Mouse (Mus musculus): Measurements from ENCODE around the gene Fbxw10. TPM values are rescaled to one million over a fixed set of nuclear protein-coding genes. Genes with fewer than 3 reads are reported as not detected.

The Fbxw10 gene
- polyA plus RNA-seq (2017; shearing (Covaris generic)): 1 to 10 TPM; 2.1 to 4.3 TPM

DNA sequence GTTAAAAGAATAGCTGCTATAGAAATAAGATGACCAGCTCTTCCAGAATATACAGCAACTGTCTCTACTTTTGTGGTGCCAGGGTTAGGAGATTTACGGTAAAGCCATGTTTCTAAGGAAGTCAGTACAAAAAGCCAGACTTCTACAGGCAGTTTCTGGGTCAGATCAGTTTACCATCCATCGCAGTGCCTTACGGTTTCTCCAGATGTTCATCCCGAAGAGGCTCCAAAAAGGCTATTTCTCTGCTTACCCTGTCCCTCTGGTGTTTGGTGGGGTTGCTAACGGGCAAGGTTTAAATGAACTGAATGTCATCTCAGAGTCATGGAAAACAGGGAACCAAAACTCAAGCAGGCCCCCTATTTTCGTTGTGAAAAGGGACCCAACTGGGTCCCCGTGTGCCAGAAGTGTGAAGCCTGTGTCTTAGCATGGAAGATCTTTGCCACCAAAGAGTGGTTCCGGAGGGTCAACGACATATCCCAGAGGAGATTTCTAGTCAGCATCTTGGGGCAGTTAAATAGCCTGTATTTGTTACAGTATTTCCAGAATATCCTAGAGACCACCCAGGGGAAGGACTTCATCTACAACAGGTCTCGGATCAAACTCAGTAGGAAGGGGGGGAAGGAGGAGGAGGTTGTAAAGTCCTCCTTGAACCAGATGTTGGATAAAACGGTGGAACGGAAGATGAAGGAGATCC lies at the start of gene Fbxw10:
Gene Fbxw10 (plus strand): TSS at position 109 of the 694 bp plus-strand sequence.

DNA sequence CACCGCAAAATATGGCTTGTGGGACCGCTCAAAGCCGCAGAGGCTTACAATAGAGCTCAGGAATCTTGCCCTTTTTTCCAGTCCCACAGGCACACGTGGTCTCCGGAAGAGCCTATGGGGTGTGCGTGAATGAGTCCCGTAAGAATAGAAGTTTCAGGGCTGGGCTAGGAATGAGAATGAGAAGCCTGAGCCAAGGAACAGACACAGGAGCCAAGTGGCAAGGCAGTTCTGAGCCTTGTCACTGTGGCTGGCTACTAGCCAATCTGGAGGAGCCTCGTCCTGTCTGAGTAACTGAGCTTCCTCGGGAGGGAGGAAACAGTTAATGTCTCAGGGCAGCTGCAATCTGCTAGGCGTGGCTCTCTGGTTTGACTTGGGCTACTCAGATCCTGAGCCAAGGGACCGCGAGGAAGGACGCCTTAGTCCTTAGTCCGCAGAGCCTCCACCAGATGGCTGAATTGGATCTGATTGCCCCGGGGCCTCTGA lies 26.8 kb upstream of the Fbxw10 start, which contains the start of gene Trim16:
Gene Trim16 (plus strand): TSS at position 173 of the 483 bp plus-strand sequence.

GRCm38 (mm10) chr11:62879220-62880048 lies 32.6 kb downstream of the Fbxw10 start, which contains the start of gene Tvp23b:
Tvp23b (plus strand) TSS chr11:62879455.

Other genes starting within 250 kb of the Fbxw10 start
- 1 to 10 TPM; 3.0 to 6.0 TPM for gene Lrrc75a, start 198.5 kb upstream of the Fbxw10 start, polyA plus RNA-seq (2017; shearing (Covaris generic))
- gene Mmgt2, start 198.4 kb upstream of the Fbxw10 start, polyA plus RNA-seq (2017; shearing (Covaris generic)): 10 to 100 TPM; 41.8 to 45.4 TPM
- 10 to 100 TPM; 29.7 to 40.9 TPM for gene Zfp287, start 115.2 kb upstream of the Fbxw10 start, polyA plus RNA-seq (2017; shearing (Covaris generic))
- not detected for gene Gm10428, start 94.0 kb upstream of the Fbxw10 start, polyA plus RNA-seq (2017; shearing (Covaris generic))
- gene Zfp286, start 57.6 kb upstream of the Fbxw10 start, polyA plus RNA-seq (2017; shearing (Covaris generic)): 1 to 10 TPM; 3.0 to 4.4 TPM
- gene Trim16, start 26.8 kb upstream of the Fbxw10 start, polyA plus RNA-seq (2017; shearing (Covaris generic)): 1 to 10 TPM; 4.8 to 7.7 TPM
- gene Tvp23b, start 32.4 kb downstream of the Fbxw10 start, polyA plus RNA-seq (2017; shearing (Covaris generic)): 10 to 100 TPM; 50.0 to 51.1 TPM
- not detected for gene Cdrt4, start 104.1 kb downstream of the Fbxw10 start, polyA plus RNA-seq (2017; shearing (Covaris generic))
- under 1 TPM in 1 of 2 experiments, not detected in 1; 0.27 TPM for gene Tekt3, start 214.6 kb downstream of the Fbxw10 start, polyA plus RNA-seq (2017; shearing (Covaris generic))